Mouse (Mus musculus): ENCODE data around the gene Rpa1. TPM values are rescaled to one million over a fixed set of nuclear protein-coding genes. Genes with fewer than 3 reads are reported as not detected.
"Not testable (repeated sequence)": the region's sequence is repeated elsewhere in the genome, so short reads cannot be mapped to it uniquely, and the experiment has no call there.

Rpa1 gene
- polyA plus RNA-seq (2014; fragmentation: Nextera tagmentation; extraction: Ambion mirVana): 124 and 126 TPM in 2 replicates

GRCm38 (mm10) chr11:75348199-75348889 lies at the start of gene Rpa1, which contains the start of gene Smyd4:
Gene Rpa1, minus strand, starts transcription at chr11:75348324.
Gene Smyd4, plus strand, starts transcription at chr11:75348433.
- H3K27ac ChIP-seq (ENCODE audit: low read depth, low read length): no peak within 1 kb of the TSS
- H3K27me3 ChIP-seq (ENCODE audit: control insufficient read depth, insufficient read depth, low read length): no peaks in the 10 kb centered on the region
- ATAC-seq (ENCODE audit: low FRiP score) (peak; percentile 100), DNase-seq (ENCODE audit: low spot score, missing footprints) (peak; percentile 99)
- H3K9ac ChIP-seq (ENCODE audit: low read length): peak within 1 kb of the TSS; percentile 87
- H3K4me1 ChIP-seq (ENCODE audit: control insufficient read depth, insufficient read depth, low read length): peaks cover 11% of the 10 kb centered on the region
- H3K4me2 ChIP-seq: peak within 1 kb of the TSS; percentile 90
- H3K36me3 ChIP-seq (ENCODE audit: control insufficient read depth, insufficient read depth, low read length): no peaks in the 10 kb centered on the region
- no peaks in the 10 kb centered on the region for H3K9me3 ChIP-seq (ENCODE audit: control insufficient read depth, low read length)
- WGBS: under 1% methylated on average over 56 of the region's 56 CpGs
- peak within 1 kb of the TSS; percentile 60 for H3K4me3 ChIP-seq (ENCODE audit: low read depth, low read length)

- DNase-seq (ENCODE audit: low spot score, missing footprints) (no peak), ATAC-seq (ENCODE audit: low FRiP score) (no peak)
- 93% methylated on average over 7 of the region's 7 CpGs for WGBS
- Histone ChIP-seq H3K9ac (ENCODE audit: low read length) (no peak overlapping the region), H3K4me1 (ENCODE audit: control insufficient read depth, insufficient read depth, low read length) (no peaks in the 10 kb centered on the region), H3K4me3 (ENCODE audit: low read depth, low read length) (no peak overlapping the region), H3K4me2 (no peak overlapping the region), H3K36me3 (ENCODE audit: control insufficient read depth, insufficient read depth, low read length) (no peaks in the 10 kb centered on the region), H3K9me3 (ENCODE audit: control insufficient read depth, low read length) (no peaks in the 10 kb centered on the region), H3K27ac (ENCODE audit: low read depth, low read length) (no peak overlapping the region), H3K27me3 (ENCODE audit: control insufficient read depth, insufficient read depth, low read length) (no peaks in the 10 kb centered on the region)
Measured at GRCm38 (mm10) chr11:75397452-75397851, 49.3 kb upstream of the Rpa1 start.

GRCm38 (mm10) chr11:75395611-75396010 lies 47.5 kb upstream of the Rpa1 start:
- Histone ChIP-seq H3K36me3 (ENCODE audit: control insufficient read depth, insufficient read depth, low read length) (no peaks in the 10 kb centered on the region), H3K9ac (ENCODE audit: low read length) (no peak overlapping the region), H3K27me3 (ENCODE audit: control insufficient read depth, insufficient read depth, low read length) (no peaks in the 10 kb centered on the region), H3K4me2 (no peak overlapping the region), H3K4me3 (ENCODE audit: low read depth, low read length) (no peak overlapping the region), H3K4me1 (ENCODE audit: control insufficient read depth, insufficient read depth, low read length) (no peaks in the 10 kb centered on the region), H3K27ac (ENCODE audit: low read depth, low read length) (no peak overlapping the region), H3K9me3 (ENCODE audit: control insufficient read depth, low read length) (no peaks in the 10 kb centered on the region)
- no peak for ATAC-seq (ENCODE audit: low FRiP score)
- WGBS: 94% methylated on average over 1 of the region's 1 CpGs
- DNase-seq (ENCODE audit: low spot score, missing footprints): no peak

GRCm38 (mm10) chr11:75383529-75383928 lies 35.4 kb upstream of the Rpa1 start:
- not testable (repeated sequence) for H3K27ac ChIP-seq (ENCODE audit: low read depth, low read length); H3K4me2 ChIP-seq; ATAC-seq (ENCODE audit: low FRiP score); H3K27me3 ChIP-seq (ENCODE audit: control insufficient read depth, insufficient read depth, low read length); H3K4me3 ChIP-seq (ENCODE audit: low read depth, low read length); H3K36me3 ChIP-seq (ENCODE audit: control insufficient read depth, insufficient read depth, low read length); DNase-seq (ENCODE audit: low spot score, missing footprints); H3K9ac ChIP-seq (ENCODE audit: low read length); H3K9me3 ChIP-seq (ENCODE audit: control insufficient read depth, low read length); H3K4me1 ChIP-seq (ENCODE audit: control insufficient read depth, insufficient read depth, low read length)
- 58% methylated on average over 3 of the region's 3 CpGs for WGBS

- not testable (repeated sequence) for ATAC-seq (ENCODE audit: low FRiP score); H3K4me1 ChIP-seq (ENCODE audit: control insufficient read depth, insufficient read depth, low read length); H3K4me2 ChIP-seq; H3K9ac ChIP-seq (ENCODE audit: low read length); H3K4me3 ChIP-seq (ENCODE audit: low read depth, low read length); H3K27me3 ChIP-seq (ENCODE audit: control insufficient read depth, insufficient read depth, low read length); H3K36me3 ChIP-seq (ENCODE audit: control insufficient read depth, insufficient read depth, low read length); H3K9me3 ChIP-seq (ENCODE audit: control insufficient read depth, low read length); H3K27ac ChIP-seq (ENCODE audit: low read depth, low read length); DNase-seq (ENCODE audit: low spot score, missing footprints)
- WGBS: 89% methylated on average over 2 of the region's 2 CpGs
Measured at GRCm38 (mm10) chr11:75378786-75379185, 30.7 kb upstream of the Rpa1 start.

- no peak overlapping the region for H3K27ac ChIP-seq (ENCODE audit: low read depth, low read length)
- DNase-seq (ENCODE audit: low spot score, missing footprints): no peak
- ATAC-seq (ENCODE audit: low FRiP score): no peak
- H3K4me2 ChIP-seq: no peak overlapping the region
- H3K4me1 ChIP-seq (ENCODE audit: control insufficient read depth, insufficient read depth, low read length): no peaks in the 10 kb centered on the region
- H3K27me3 ChIP-seq (ENCODE audit: control insufficient read depth, insufficient read depth, low read length): no peaks in the 10 kb centered on the region
- H3K9me3 ChIP-seq (ENCODE audit: control insufficient read depth, low read length): no peaks in the 10 kb centered on the region
- H3K4me3 ChIP-seq (ENCODE audit: low read depth, low read length): no peak overlapping the region
- H3K36me3 ChIP-seq (ENCODE audit: control insufficient read depth, insufficient read depth, low read length): no peaks in the 10 kb centered on the region
- 95% methylated on average over 1 of the region's 1 CpGs for WGBS
- no peak overlapping the region for H3K9ac ChIP-seq (ENCODE audit: low read length)
Measured at GRCm38 (mm10) chr11:75377125-75377524, 29.0 kb upstream of the Rpa1 start.

- Histone ChIP-seq H3K27me3 (ENCODE audit: control insufficient read depth, insufficient read depth, low read length) (no peaks in the 10 kb centered on the region), H3K4me2 (no peak overlapping the region), H3K4me3 (ENCODE audit: low read depth, low read length) (no peak overlapping the region), H3K9me3 (ENCODE audit: control insufficient read depth, low read length) (no peaks in the 10 kb centered on the region), H3K27ac (ENCODE audit: low read depth, low read length) (no peak overlapping the region), H3K9ac (ENCODE audit: low read length) (no peak overlapping the region), H3K36me3 (ENCODE audit: control insufficient read depth, insufficient read depth, low read length) (no peaks in the 10 kb centered on the region), H3K4me1 (ENCODE audit: control insufficient read depth, insufficient read depth, low read length) (no peaks in the 10 kb centered on the region)
- ATAC-seq (ENCODE audit: low FRiP score): no peak
- WGBS: 97% methylated on average over 1 of the region's 1 CpGs
- peak; percentile 60 for DNase-seq (ENCODE audit: low spot score, missing footprints)
Measured at GRCm38 (mm10) chr11:75355475-75355874, 7.4 kb upstream of the Rpa1 start.

- DNase-seq (ENCODE audit: low spot score, missing footprints) (no peak), ATAC-seq (ENCODE audit: low FRiP score) (no peak)
- no peak overlapping the region for H3K4me2 ChIP-seq
- H3K36me3 ChIP-seq (ENCODE audit: control insufficient read depth, insufficient read depth, low read length): no peaks in the 10 kb centered on the region
- no peak overlapping the region for H3K9ac ChIP-seq (ENCODE audit: low read length)
- no peaks in the 10 kb centered on the region for H3K27me3 ChIP-seq (ENCODE audit: control insufficient read depth, insufficient read depth, low read length)
- peaks cover 11% of the 10 kb centered on the region for H3K4me1 ChIP-seq (ENCODE audit: control insufficient read depth, insufficient read depth, low read length)
- H3K4me3 ChIP-seq (ENCODE audit: low read depth, low read length): no peak overlapping the region
- H3K9me3 ChIP-seq (ENCODE audit: control insufficient read depth, low read length): no peaks in the 10 kb centered on the region
- no peak overlapping the region for H3K27ac ChIP-seq (ENCODE audit: low read depth, low read length)
Measured at GRCm38 (mm10) chr11:75351225-75351624, 3.1 kb upstream of the Rpa1 start.

- Histone ChIP-seq H3K27me3 (ENCODE audit: control insufficient read depth, insufficient read depth, low read length) (no peaks in the 10 kb centered on the region), H3K4me3 (ENCODE audit: low read depth, low read length) (peak overlapping the region; percentile 60), H3K27ac (ENCODE audit: low read depth, low read length) (no peak overlapping the region), H3K9ac (ENCODE audit: low read length) (peak overlapping the region; percentile 87), H3K4me2 (peak overlapping the region; percentile 90), H3K9me3 (ENCODE audit: control insufficient read depth, low read length) (no peaks in the 10 kb centered on the region), H3K36me3 (ENCODE audit: control insufficient read depth, insufficient read depth, low read length) (no peaks in the 10 kb centered on the region), H3K4me1 (ENCODE audit: control insufficient read depth, insufficient read depth, low read length) (peaks cover 11% of the 10 kb centered on the region)
- DNase-seq (ENCODE audit: low spot score, missing footprints): no peak
- ATAC-seq (ENCODE audit: low FRiP score): no peak
- 45% methylated on average over 10 of the region's 10 CpGs for WGBS
Measured at GRCm38 (mm10) chr11:75348890-75349261, 752 bp upstream of the Rpa1 start.

Data from midbrain, embryonic 11.5 days (tissue).